Mouse (Mus musculus): Measurements from ENCODE around the gene Il16. TPM values are rescaled to one million over a fixed set of nuclear protein-coding genes. Genes with fewer than 3 reads are reported as not detected.

Il16 gene
- total and polyA plus RNA-seq, 2 experiments = 1.5 to 4.1 TPM

GRCm38 (mm10) chr7:83660273-83660691 lies 85.2 kb downstream of the Il16 start:
- Histone ChIP-seq H3K36me3 (ENCODE audit: control insufficient read depth, insufficient read depth, low read length) (no peaks in the 10 kb centered on the region), H3K9ac (ENCODE audit: low read depth, low read length) (no peak overlapping the region), H3K79me2 (ENCODE audit: control insufficient read depth, insufficient read depth, low read length) (no peaks in the 10 kb centered on the region), H3K27ac (replicated peaks; ENCODE audit: insufficient read depth, low read depth, low read length) (no peak overlapping the region), H3K27me3 (ENCODE audit: control insufficient read depth, insufficient read depth, low read length) (no peaks in the 10 kb centered on the region), H3K4me1 (ENCODE audit: control insufficient read depth, insufficient read depth, low read length) (no peaks in the 10 kb centered on the region; the same call in 1 of the 2 replicates), H3K4me3 (ENCODE audit: insufficient read depth, low read depth, low read length) (no peak overlapping the region)
- no peak for DNase-seq (ENCODE audit: extremely low read depth, low read depth, low spot score)
- 87% methylated on average over 11 of the region's 11 CpGs for WGBS
- TF ChIP-seq POLR2A (IDR thresholded peaks at IDR 0.05; ENCODE audit: extremely low read depth, insufficient read depth, low read length) (no peak), CTCF (IDR thresholded peaks at IDR 0.05; ENCODE audit: low read depth, low read length) (no peak)

- Histone ChIP-seq H3K27ac (replicated peaks; ENCODE audit: insufficient read depth, low read depth, low read length) (peak overlapping the region; percentile 63), H3K4me3 (ENCODE audit: insufficient read depth, low read depth, low read length) (no peak overlapping the region), H3K36me3 (ENCODE audit: control insufficient read depth, insufficient read depth, low read length) (no peaks in the 10 kb centered on the region), H3K79me2 (ENCODE audit: control insufficient read depth, insufficient read depth, low read length) (no peaks in the 10 kb centered on the region), H3K9ac (ENCODE audit: low read depth, low read length) (no peak overlapping the region), H3K27me3 (ENCODE audit: control insufficient read depth, insufficient read depth, low read length) (no peaks in the 10 kb centered on the region), H3K4me1 (ENCODE audit: control insufficient read depth, insufficient read depth, low read length) (no peaks in the 10 kb centered on the region; the same call in 1 of the 2 replicates)
- DNase-seq (ENCODE audit: extremely low read depth, low read depth, low spot score) = no peak
- WGBS = 81% methylated on average over 9 of the region's 9 CpGs
- TF ChIP-seq CTCF (IDR thresholded peaks at IDR 0.05; ENCODE audit: low read depth, low read length) (no peak), POLR2A (IDR thresholded peaks at IDR 0.05; ENCODE audit: extremely low read depth, insufficient read depth, low read length) (no peak)
These were observed 86.1 kb downstream of the Il16 start for GRCm38 (mm10) chr7:83659159-83660065.

GRCm38 (mm10) chr7:83658716-83659115 lies 86.8 kb downstream of the Il16 start:
- 70% methylated on average over 1 of the region's 1 CpGs for WGBS
- DNase-seq (ENCODE audit: extremely low read depth, low read depth, low spot score) = no peak
- peaks cover 3% of the 10 kb centered on the region; the same call in 1 of the 2 replicates for H3K4me1 ChIP-seq (ENCODE audit: control insufficient read depth, insufficient read depth, low read length)
- H3K79me2 ChIP-seq (ENCODE audit: control insufficient read depth, insufficient read depth, low read length) = no peaks in the 10 kb centered on the region
- TF ChIP-seq POLR2A (IDR thresholded peaks at IDR 0.05; ENCODE audit: extremely low read depth, insufficient read depth, low read length) (no peak), CTCF (IDR thresholded peaks at IDR 0.05; ENCODE audit: low read depth, low read length) (no peak)
- no peak overlapping the region for H3K4me3 ChIP-seq (ENCODE audit: insufficient read depth, low read depth, low read length)
- H3K9ac ChIP-seq (ENCODE audit: low read depth, low read length) = no peak overlapping the region
- H3K27me3 ChIP-seq (ENCODE audit: control insufficient read depth, insufficient read depth, low read length) = no peaks in the 10 kb centered on the region
- no peaks in the 10 kb centered on the region for H3K36me3 ChIP-seq (ENCODE audit: control insufficient read depth, insufficient read depth, low read length)
- H3K27ac ChIP-seq (replicated peaks; ENCODE audit: insufficient read depth, low read depth, low read length) = peak overlapping the region; percentile 63

- Histone ChIP-seq H3K9ac (ENCODE audit: low read depth, low read length) (peak overlapping the region; percentile 63), H3K4me3 (ENCODE audit: insufficient read depth, low read depth, low read length) (peak overlapping the region; percentile 53), H3K79me2 (ENCODE audit: control insufficient read depth, insufficient read depth, low read length) (no peaks in the 10 kb centered on the region), H3K27me3 (ENCODE audit: control insufficient read depth, insufficient read depth, low read length) (no peaks in the 10 kb centered on the region), H3K27ac (replicated peaks; ENCODE audit: insufficient read depth, low read depth, low read length) (peak overlapping the region; percentile 79), H3K36me3 (ENCODE audit: control insufficient read depth, insufficient read depth, low read length) (no peaks in the 10 kb centered on the region), H3K4me1 (ENCODE audit: control insufficient read depth, insufficient read depth, low read length) (peaks cover 18% of the 10 kb centered on the region)
- DNase-seq (ENCODE audit: extremely low read depth, low read depth, low spot score) = no peak
- 63% methylated on average over 5 of the region's 5 CpGs for WGBS
- TF ChIP-seq POLR2A (IDR thresholded peaks at IDR 0.05; ENCODE audit: extremely low read depth, insufficient read depth, low read length) (0 out of 2 replicates have a peak, but pooled peaks have one; percentile 28), CTCF (IDR thresholded peaks at IDR 0.05; ENCODE audit: low read depth, low read length) (no peak)
These were observed 90.4 kb downstream of the Il16 start for GRCm38 (mm10) chr7:83654938-83655630.

GRCm38 (mm10) chr7:83654196-83654595 lies 91.3 kb downstream of the Il16 start:
- peak overlapping the region; percentile 53 for H3K4me3 ChIP-seq (ENCODE audit: insufficient read depth, low read depth, low read length)
- WGBS = 74% methylated on average over 2 of the region's 2 CpGs
- TF ChIP-seq CTCF (IDR thresholded peaks at IDR 0.05; ENCODE audit: low read depth, low read length) = no peak
- TF ChIP-seq POLR2A (IDR thresholded peaks at IDR 0.05; ENCODE audit: extremely low read depth, insufficient read depth, low read length) = no peak
- no peaks in the 10 kb centered on the region for H3K36me3 ChIP-seq (ENCODE audit: control insufficient read depth, insufficient read depth, low read length)
- no peaks in the 10 kb centered on the region for H3K27me3 ChIP-seq (ENCODE audit: control insufficient read depth, insufficient read depth, low read length)
- DNase-seq (ENCODE audit: extremely low read depth, low read depth, low spot score) = no peak
- H3K4me1 ChIP-seq (ENCODE audit: control insufficient read depth, insufficient read depth, low read length) = peaks cover 22% of the 10 kb centered on the region
- no peaks in the 10 kb centered on the region for H3K79me2 ChIP-seq (ENCODE audit: control insufficient read depth, insufficient read depth, low read length)
- H3K27ac ChIP-seq (replicated peaks; ENCODE audit: insufficient read depth, low read depth, low read length) = peak overlapping the region; percentile 43
- 0 out of 2 replicates have a peak overlapping the region, but pooled peaks have one; percentile 11 for H3K9ac ChIP-seq (ENCODE audit: low read depth, low read length)
